Mouse (Mus musculus) neutrophil, adult 5-6 weeks (primary cell): ENCODE results near the gene Smim15. TPM values are rescaled to one million over a fixed set of nuclear protein-coding genes. Genes with fewer than 3 reads are reported as not detected.

Experiments
- ATAC-seq: fragments of 151-379, 151-347 bp; 2 replicates; pipeline ENCODE4 v1.8.0; 2017; ENCODE audit warnings: mild to moderate bottlenecking, moderate TSS enrichment; ENCODE audit not compliant: insufficient number of reproducible peaks, poor library complexity, low FRiP score, severe bottlenecking; ENCODE audit errors: extremely low read depth
- total RNA-seq: library from RNA; stranded (forward); fragments of 200-1000 nt; gene quantifications from 2 replicates; pipeline ENCODE4 v1.2.3, GENCODE M21; 2017

The Smim15 gene
- total RNA-seq, 1 experiment from 2014 or later: 109 TPM

GRCm38 (mm10) chr13:108060286-108060885 is 16.1 kb downstream of the Smim15 start:
- ATAC-seq: no peak

GRCm38 (mm10) chr13:108060936-108061578 is 16.8 kb downstream of the Smim15 start:
- no peak for ATAC-seq

- ATAC-seq: no peak
Measured at GRCm38 (mm10) chr13:108062900-108063299, 18.7 kb downstream of the Smim15 start.

GRCm38 (mm10) chr13:108063374-108064134 is 19.3 kb downstream of the Smim15 start:
- no peak for ATAC-seq

- ATAC-seq: no peak
Measured at GRCm38 (mm10) chr13:108064331-108064730, 20.1 kb downstream of the Smim15 start.

- ATAC-seq: no peak
Measured at GRCm38 (mm10) chr13:108066021-108066420, 21.8 kb downstream of the Smim15 start.

GRCm38 (mm10) chr13:108069151-108069550 is 24.9 kb downstream of the Smim15 start:
- ATAC-seq: no peak

- no peak for ATAC-seq
Measured at GRCm38 (mm10) chr13:108070171-108070570, 25.9 kb downstream of the Smim15 start.

- ATAC-seq: no peak
Measured at GRCm38 (mm10) chr13:108077476-108077875, 33.2 kb downstream of the Smim15 start.

GRCm38 (mm10) chr13:108077901-108078300 is 33.7 kb downstream of the Smim15 start:
- no peak for ATAC-seq

- no peak for ATAC-seq
Measured at GRCm38 (mm10) chr13:108084086-108084485, 39.8 kb downstream of the Smim15 start.

- ATAC-seq: no peak
Measured at GRCm38 (mm10) chr13:108086036-108086435, 41.8 kb downstream of the Smim15 start.

- no peak for ATAC-seq
Measured at GRCm38 (mm10) chr13:108086724-108087123, 42.5 kb downstream of the Smim15 start.

- no peak for ATAC-seq
Measured at GRCm38 (mm10) chr13:108092290-108092689, 48.0 kb downstream of the Smim15 start.

GRCm38 (mm10) chr13:108094681-108095080 is 50.4 kb downstream of the Smim15 start:
- no peak for ATAC-seq

GRCm38 (mm10) chr13:108095617-108096016 is 51.4 kb downstream of the Smim15 start:
- no peak for ATAC-seq

- ATAC-seq: no peak
Measured at GRCm38 (mm10) chr13:108096446-108096845, 52.2 kb downstream of the Smim15 start.
